Mouse (Mus musculus) gastrocnemius, adult 2 months (tissue): ENCODE data around the gene Slc25a10. TPM values are rescaled to one million over a fixed set of nuclear protein-coding genes. Genes with fewer than 3 reads are reported as not detected.
A peak's percentile ranks its signal among the peaks of the same experiment; 100 is the strongest.

Experiments used
- DNase-seq: peaks from one replicate; pipeline ENCODE4 v3.0.0; 2022
- H3K27ac ChIP-seq: fragments of 200-600 bp; 2 replicates; pipeline ENCODE4 v1.8.1; 2022; ENCODE audit warnings: mild to moderate bottlenecking
- H3K4me3 ChIP-seq: fragments of 200-600 bp; 2 replicates; pipeline ENCODE4 v1.8.1; 2022; ENCODE audit warnings: mild to moderate bottlenecking, moderate library complexity
- CTCF ChIP-seq: fragments of 200-600 bp; IDR thresholded peaks from 2 replicates; pipeline ENCODE4 v1.8.1; 2022; ENCODE audit warnings: antibody characterized with exemption, mild to moderate bottlenecking, moderate library complexity
- intact Hi-C: fragments of 180-260 bp; cut with DNase I; formaldehyde crosslinking; loops from one replicate; pipeline ENCODE4 v1.15.1; 2025
- long read RNA-seq, 2 experiments: library from polyadenylated mRNA; stranded (forward); transcript quantifications; one replicate each; pipeline ENCODE4 v2.0.0; 2021
- total RNA-seq, 2 experiments: library from RNA; stranded (reverse); gene quantifications; 2 replicates each; pipeline ENCODE4 v1.2.3; 2021

The Slc25a10 gene
- total RNA-seq = 1 to 10 TPM; 2.8 to 4.1 TPM
- long read RNA-seq, experiment 1, transcript Slc25a10-201 (11 exons, 2,023 nt) = major isoform, 5 of 5 reads
- long read RNA-seq, experiment 1, partial matches to known transcripts = 0 of 5 reads
- long read RNA-seq, experiment 1, other reads (novel, unspliced or antisense) = 0 of 5 reads
- long read RNA-seq, experiment 2, partial matches to known transcripts = 0 of 5 reads
- long read RNA-seq, experiment 2, other reads (novel, unspliced or antisense) = 1 of 5 reads

DNA sequence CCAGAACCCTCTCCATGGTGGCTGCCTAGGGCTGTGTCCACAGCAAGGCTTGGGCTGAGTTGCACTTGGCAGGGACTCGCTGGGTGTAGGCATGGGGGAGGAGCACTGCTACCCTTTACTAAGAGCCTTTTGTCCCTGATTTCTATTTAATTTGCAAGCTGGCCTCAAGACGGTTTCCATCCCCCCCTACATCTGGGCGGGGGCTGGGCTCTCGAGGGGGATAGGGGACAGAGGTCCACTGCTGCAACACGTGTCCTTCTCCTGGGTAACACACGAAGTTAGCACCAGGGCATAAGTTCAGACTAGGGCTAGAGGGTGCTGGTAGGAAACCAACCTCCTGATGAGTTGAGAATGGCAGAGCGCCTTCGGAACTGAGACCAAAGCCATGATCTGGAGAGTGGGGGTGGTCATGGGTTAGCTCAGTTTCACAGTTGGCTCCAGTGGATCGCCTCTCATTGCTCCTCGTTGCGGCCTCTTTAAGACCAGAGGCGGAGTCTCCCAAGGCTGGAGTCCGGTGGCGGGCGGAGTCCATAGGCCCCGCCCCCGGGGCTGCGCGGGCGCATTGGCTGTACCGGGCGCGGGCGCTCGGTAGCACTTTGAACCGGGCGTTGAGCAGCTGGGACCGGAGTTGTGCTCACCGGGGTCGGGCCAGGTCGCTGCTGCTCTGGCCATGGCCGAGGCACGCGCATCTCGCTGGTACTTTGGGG lies at the start of gene Slc25a10:
Gene Slc25a10, plus strand, starts transcription at position 524 of the 707 bp plus-strand sequence.
- peak within 1 kb of the TSS; percentile 86 for H3K27ac ChIP-seq
- peak; percentile 95 for DNase-seq
- TF ChIP-seq CTCF = no peak
- peak within 1 kb of the TSS; percentile 92 for H3K4me3 ChIP-seq
- intact Hi-C loops = loop anchor here (5.0 to 10.0 kb wide), 2 partner anchors 221 to 293 kb away; partner anchors contain the start of genes Cenpx, Gps1, Lrrc45 and Rfng

DNA sequence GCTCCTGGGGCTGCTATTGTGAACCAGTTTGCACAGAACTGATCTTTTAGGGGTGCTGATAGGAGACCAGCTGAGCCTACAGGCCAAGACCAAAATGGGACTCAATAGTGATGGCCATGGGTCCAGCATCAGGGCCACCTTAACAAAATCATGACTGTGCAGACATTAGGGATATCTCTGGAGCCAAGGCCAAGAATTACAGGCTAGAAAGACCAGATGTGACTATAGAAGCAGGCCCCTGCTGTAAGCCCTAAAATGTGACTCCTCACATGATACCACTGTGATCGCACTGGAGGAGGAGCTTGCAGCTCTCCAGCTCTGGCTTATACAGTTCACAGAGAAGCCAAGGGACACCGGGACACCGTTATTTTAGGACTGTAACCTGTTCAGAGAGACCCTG lies 49.3 kb upstream of the Slc25a10 start, which contains the start of gene Tspan10:
Gene Tspan10, plus strand, starts transcription at position 301 of the 400 bp plus-strand sequence.
- intact Hi-C loops = no loop called here

DNA sequence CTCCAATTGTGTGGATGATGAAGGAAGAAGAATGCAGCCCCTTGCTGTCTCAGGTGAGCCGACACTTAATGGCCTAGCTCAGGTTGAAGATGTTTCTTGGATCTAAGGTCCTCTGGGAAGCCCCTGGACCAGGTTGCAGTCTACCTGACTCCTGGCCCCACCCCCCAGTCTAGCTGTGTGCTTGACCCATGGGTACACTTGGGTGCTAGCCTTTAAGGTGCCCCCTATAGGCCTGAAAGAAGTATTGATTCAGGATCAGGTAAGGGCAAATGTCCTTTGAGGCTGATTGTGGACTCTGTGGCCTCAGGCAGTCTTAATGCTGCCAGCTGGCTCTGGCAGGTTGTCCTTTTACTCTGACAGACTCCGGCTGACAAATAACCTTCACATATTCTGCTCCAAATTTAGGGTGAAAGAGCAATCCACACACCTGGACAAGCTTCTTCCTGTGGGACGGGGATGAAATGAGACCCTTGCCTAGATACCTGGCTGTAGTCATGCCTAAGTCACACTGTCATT lies 48.8 kb upstream of the Slc25a10 start:
- H3K4me3 ChIP-seq = no peak overlapping the region
- TF ChIP-seq CTCF = no peak
- DNase-seq = no peak
- H3K27ac ChIP-seq = no peak overlapping the region
- intact Hi-C loops = no loop called here

More for the DNA sequence above, 49.3 kb upstream of the Slc25a10 start, which contains the start of gene Tspan10:
- no peak within 1 kb of the TSS for H3K4me3 ChIP-seq
- TF ChIP-seq CTCF = no peak
- DNase-seq = no peak
- no peak within 1 kb of the TSS for H3K27ac ChIP-seq

DNA sequence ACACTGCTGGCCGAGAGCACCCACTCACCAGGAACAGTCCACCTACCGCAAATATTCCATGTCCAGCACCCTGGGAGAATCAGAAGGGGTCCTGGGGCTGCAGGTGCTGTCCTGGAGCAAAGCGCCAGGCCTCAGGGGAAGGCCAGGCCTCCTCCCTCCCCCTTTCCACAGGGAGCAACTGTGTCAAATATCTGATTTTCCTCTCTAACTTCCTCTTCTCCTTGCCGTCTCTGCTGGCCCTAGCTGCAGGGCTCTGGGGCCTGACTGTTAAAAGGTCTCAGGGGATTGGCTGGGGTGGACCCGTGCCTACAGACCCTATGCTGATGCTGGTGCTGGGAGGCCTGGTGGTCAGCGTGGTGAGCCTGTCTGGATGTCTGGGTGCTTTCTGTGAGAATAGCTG lies 47.5 kb upstream of the Slc25a10 start:
- H3K4me3 ChIP-seq = no peak overlapping the region
- no peak for TF ChIP-seq CTCF
- intact Hi-C loops = no loop called here
- no peak overlapping the region for H3K27ac ChIP-seq
- DNase-seq = no peak

DNA sequence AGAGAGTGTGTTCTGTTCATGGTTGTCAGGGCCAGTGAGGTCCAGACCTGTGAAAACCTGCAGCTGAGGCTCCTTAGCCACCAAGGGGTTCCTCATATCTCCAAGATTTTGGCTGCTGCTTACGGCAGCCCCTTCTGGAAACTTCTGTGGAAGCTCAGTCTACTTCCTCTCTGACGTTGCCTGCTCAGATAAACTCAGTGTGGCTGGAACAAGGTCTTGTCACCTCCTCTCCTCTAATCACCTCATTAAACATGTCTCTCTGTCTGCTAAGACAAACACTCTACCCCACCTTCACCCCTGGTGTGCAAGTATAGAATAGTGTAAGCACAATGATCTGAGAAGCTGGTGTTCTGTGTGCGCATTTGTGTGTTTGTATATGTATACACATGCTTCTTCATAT lies 46.2 kb upstream of the Slc25a10 start:
- DNase-seq = no peak
- TF ChIP-seq CTCF = no peak

DNA sequence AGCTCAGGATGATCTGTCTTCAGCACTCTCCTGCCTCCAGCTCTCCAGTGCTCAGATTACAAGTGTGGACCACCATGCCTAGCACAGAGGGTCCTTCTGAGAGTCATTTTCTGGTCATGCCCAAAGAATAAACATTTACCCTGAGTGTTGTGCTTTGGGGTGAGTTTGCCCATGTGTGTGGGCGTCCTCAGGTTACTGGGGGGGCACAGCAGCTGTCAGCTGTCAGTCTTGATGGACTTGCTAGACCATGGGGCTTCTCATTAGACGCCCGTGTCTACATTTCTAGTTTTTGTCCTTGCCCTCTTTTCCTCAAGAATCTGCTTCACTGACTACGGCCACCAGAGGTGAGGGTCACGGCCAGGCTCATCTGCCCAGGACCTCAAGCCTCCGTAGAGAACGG lies 44.5 kb upstream of the Slc25a10 start:
- DNase-seq = no peak
- Histone ChIP-seq H3K4me3 (no peak overlapping the region), H3K27ac (no peak overlapping the region)
- intact Hi-C loops = no loop called here
- no peak for TF ChIP-seq CTCF

More for the DNA sequence above, 46.2 kb upstream of the Slc25a10 start:
- Histone ChIP-seq H3K4me3 (no peak overlapping the region), H3K27ac (no peak overlapping the region)
- intact Hi-C loops = no loop called here

DNA sequence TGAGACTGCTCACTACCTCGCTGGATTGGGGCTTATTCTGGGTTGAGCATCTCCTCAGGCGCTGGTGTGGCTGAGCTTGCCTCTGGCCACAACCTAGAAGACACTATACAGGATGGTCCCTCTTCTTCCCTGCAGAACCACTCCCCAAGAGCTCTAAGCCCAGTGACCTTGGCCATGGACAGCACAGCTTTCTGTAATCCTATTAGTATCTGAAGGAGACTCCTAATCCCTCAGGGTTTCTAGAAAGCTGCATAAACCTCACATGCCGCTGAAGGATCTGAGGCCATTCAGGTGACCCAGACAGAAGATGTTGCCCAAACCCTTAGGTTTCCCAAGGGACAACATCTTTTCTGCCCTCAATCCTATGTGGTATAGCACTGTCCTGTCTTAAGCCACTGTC lies 39.4 kb upstream of the Slc25a10 start:
- no peak for TF ChIP-seq CTCF
- Histone ChIP-seq H3K27ac (no peak overlapping the region), H3K4me3 (no peak overlapping the region)
- DNase-seq = no peak
- intact Hi-C loops = no loop called here

DNA sequence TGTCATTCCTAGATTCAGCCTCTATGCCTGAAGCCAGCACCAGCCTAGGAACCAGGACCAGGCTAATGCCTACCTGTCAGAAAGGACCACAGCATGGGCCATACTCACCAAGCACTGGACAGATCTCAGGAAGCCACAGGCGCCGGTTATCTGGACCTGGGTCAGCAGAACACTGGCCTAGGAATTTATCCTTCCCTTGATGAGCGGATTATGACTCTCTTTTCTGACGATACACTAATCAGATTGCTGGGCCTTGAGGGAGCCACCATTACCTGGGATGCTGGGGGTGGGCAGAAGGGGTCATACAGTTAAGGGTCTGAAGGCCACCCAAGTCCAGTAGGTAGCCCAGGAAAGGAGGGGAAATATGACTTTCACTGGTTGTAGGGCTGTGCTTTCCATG lies 38.3 kb upstream of the Slc25a10 start, which contains the start of gene Pde6g:
Gene Pde6g, minus strand, starts transcription at position 195 of the 400 bp plus-strand sequence.
- Histone ChIP-seq H3K27ac (no peak within 1 kb of the TSS), H3K4me3 (no peak within 1 kb of the TSS)
- TF ChIP-seq CTCF = no peak
- intact Hi-C loops = no loop called here
- DNase-seq = no peak

DNA sequence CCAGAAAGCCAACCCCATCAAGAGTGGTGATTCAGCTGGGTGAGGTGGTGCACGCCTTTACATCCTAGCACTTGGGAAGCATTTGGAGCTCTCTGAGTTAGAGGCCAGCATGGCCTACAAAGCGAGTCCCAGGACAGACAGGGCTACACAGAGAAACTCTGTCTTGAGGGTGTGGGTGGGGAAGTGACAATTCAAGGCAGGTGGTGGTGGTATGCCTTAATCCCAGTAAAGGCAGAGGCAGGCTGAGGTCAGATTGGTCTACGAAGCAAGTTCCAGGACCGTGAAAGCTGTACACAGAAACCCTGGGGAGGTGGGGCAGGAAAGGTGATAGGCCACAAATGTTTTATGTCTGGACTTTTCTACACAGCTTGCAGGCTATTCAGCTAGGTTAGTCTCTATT lies 36.7 kb upstream of the Slc25a10 start:
- no peak overlapping the region for H3K4me3 ChIP-seq
- intact Hi-C loops = no loop called here
- H3K27ac ChIP-seq = no peak overlapping the region
- TF ChIP-seq CTCF = no peak
- peak; percentile 4 for DNase-seq

DNA sequence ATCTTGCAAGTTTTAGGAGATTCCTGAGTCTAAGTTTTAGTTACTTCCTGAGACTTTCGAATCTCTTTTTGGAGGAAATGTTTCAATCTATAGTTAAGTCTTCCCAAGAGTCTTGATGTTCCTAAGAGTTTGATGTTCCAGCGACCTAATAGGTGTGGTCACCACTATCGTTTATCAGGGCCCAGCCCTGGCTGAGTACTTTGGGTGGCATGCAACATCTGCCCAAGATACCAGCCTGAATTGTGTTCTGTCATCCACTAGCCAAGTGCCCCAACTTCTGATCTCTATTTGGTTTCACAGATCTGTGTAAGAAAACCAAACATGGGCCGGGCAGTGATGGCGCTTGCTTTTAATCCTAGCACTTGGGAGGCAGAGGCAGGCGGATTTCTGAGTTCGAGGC lies 36.2 kb upstream of the Slc25a10 start:
- no peak overlapping the region for H3K27ac ChIP-seq
- no peak overlapping the region for H3K4me3 ChIP-seq
- intact Hi-C loops = no loop called here
- peak; percentile 6 for DNase-seq
- no peak for TF ChIP-seq CTCF

DNA sequence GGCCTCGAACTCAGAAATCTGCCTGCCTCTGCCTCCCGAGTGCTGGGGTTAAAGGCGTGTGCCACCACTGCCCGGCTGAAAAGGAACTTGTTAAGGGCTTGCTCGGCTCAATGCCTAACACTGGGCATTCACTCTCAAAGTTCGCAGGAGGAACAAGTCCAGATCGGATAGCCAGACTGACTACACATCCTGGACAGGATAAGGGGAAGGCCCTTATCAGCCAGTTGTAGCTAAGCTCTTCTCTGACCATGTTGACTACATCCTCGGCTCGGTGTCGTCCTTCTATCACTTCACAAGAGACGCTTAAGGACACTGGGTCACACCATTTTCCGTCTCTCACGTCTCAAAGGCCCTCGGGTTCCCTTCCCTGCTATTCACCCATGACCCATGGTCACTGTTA lies 34.3 kb upstream of the Slc25a10 start:
- H3K4me3 ChIP-seq = peak overlapping the region; percentile 98
- intact Hi-C loops = no loop called here
- H3K27ac ChIP-seq = peak overlapping the region; percentile 94
- no peak for TF ChIP-seq CTCF
- no peak for DNase-seq

DNA sequence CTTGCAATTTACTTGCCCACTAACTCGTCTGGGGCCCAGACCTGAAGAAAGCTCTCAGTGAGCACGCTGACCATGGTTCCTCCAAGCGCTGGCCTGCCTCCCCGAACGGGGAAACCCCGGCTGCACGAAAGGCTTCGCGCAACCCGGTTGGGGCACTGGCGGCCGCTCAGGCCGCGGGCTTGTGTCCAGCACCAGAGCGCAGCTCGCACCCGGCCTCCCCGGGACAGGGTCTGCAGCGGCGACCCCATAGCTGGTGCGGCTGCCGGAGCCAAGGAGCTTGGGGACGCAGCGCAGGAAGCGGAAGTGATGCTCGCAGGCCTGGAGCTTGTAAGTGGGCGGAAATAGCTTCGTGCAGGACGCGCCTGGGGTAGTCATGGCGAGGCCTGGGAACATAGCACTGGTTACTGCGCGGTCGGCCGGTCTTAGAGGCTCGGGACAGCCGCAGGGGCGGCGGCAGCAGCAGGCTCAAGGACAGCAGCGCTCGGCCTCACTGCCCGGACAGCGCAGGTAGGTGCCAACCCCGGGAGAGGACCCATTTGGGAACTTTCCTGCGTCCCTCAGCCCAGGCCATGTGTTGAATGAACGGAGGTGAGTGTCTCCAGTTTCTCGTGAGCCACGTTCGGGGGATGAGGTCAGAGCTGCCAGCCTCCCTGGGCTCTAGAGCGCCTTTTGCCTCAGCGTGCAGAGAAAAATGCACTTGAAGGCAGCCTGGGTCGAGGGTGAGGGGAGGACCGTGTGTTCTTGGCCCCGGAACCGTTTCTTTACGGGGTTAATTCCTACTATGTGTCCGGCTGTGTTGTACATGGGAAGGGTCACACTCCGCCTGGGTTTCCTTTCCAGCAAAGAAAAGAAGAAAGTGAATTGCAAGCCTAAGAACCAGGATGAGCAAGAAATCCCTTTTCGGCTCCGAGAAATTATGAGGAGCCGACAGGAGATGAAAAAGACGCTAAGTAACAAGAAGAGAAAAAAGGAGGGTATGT lies 33.6 kb upstream of the Slc25a10 start, which contains the start of the genes Oxld1 and Ccdc137:
Gene Oxld1, minus strand, starts transcription at position 297 of the 980 bp plus-strand sequence.
Gene Ccdc137, plus strand, starts transcription at position 344 of the 980 bp plus-strand sequence.
- DNase-seq = peak; percentile 86
- H3K27ac ChIP-seq = peak within 1 kb of the TSS; percentile 94
- no peak for TF ChIP-seq CTCF
- H3K4me3 ChIP-seq = peak within 1 kb of the TSS; percentile 98
- intact Hi-C loops = no loop called here
